Mouse (Mus musculus) cerebral cortex, adult 2 months (tissue): ENCODE results near the gene Lsm11.

ENCODE experiments used
- WGBS: fragments of 180-500 bp; shearing (Covaris S2); methylation state at CpG from one replicate; pipeline ENCODE4 v1.1.7; 2018; 5-methylcytosine and 5-hydroxymethylcytosine counted together

Lsm11 gene

GRCm38 (mm10) chr11:45883270-45883931, 61.3 kb downstream of the Lsm11 start:
- 67% methylated on average over 8 of the region's 8 CpGs for WGBS

GRCm38 (mm10) chr11:45881683-45882068, 63.1 kb downstream of the Lsm11 start:
- 31% methylated on average over 5 of the region's 5 CpGs for WGBS

- WGBS: 29% methylated on average over 6 of the region's 6 CpGs
Observed at GRCm38 (mm10) chr11:45881026-45881682, 63.6 kb downstream of the Lsm11 start.

- WGBS: 82% methylated on average over 4 of the region's 4 CpGs
Observed at GRCm38 (mm10) chr11:45879366-45879765, 65.4 kb downstream of the Lsm11 start.
